Mouse (Mus musculus) bone marrow macrophage, adult 2 months (primary cell): ENCODE measurements around the gene Rabl6.

Experiments used
- CTCF ChIP-seq: IDR thresholded peaks from 2 replicates; pipeline ENCODE4 v1.5.1; 2012; ENCODE audit warnings: low read depth, mild to moderate bottlenecking, low read length, moderate library complexity
- POLR2A ChIP-seq: IDR thresholded peaks from 2 replicates; pipeline ENCODE4 v1.6.1; 2012; ENCODE audit warnings: mild to moderate bottlenecking, low read depth, low read length, borderline replicate concordance

- TF ChIP-seq CTCF (no peak), POLR2A (no peak)
Observed at GRCm38 (mm10) chr2:25620852-25621228, 12.5 kb upstream of the Rabl6 start.
